Mouse (Mus musculus) intestine, postnatal 0 days (tissue): Measurements from ENCODE around the gene Atad5. TPM values are rescaled to one million over a fixed set of nuclear protein-coding genes. Genes with fewer than 3 reads are reported as not detected.
A peak's percentile ranks its signal among the peaks of the same experiment; 100 is the strongest.

Source experiments
- ATAC-seq: fragments of 200-750 bp; cut with Nextera tagmentation; 2 replicates; pipeline ENCODE4 v1.8.0; 2017; ENCODE audit warnings: mild to moderate bottlenecking, moderate TSS enrichment, moderate library complexity
- H3K27ac ChIP-seq: fragments of 300-500 bp; sonication (generic); 2 replicates; pipeline ENCODE4 v1.5.1; 2014; ENCODE audit warnings: mild to moderate bottlenecking, low read depth, low read length, moderate library complexity
- H3K27me3 ChIP-seq: fragments of 300-500 bp; sonication (generic); replicated peaks from 2 replicates; pipeline ENCODE4 v1.6.1; 2014; ENCODE audit warnings: low read length, mixed read lengths; ENCODE audit not compliant: control insufficient read depth, insufficient read depth
- H3K36me3 ChIP-seq: fragments of 300-500 bp; sonication (generic); 2 replicates; pipeline ENCODE4 v1.6.1; 2014; ENCODE audit warnings: mild to moderate bottlenecking, moderate library complexity; ENCODE audit not compliant: control insufficient read depth, insufficient read depth
- H3K4me1 ChIP-seq: fragments of 300-500 bp; sonication (generic); replicated peaks from 2 replicates; pipeline ENCODE4 v1.6.1; 2014; ENCODE audit warnings: antibody characterized with exemption, low read length, mixed read lengths; ENCODE audit not compliant: control insufficient read depth, insufficient read depth
- H3K4me2 ChIP-seq: fragments of 300-500 bp; sonication (generic); replicated peaks from 2 replicates; pipeline ENCODE4 v1.6.1; 2014; ENCODE audit warnings: low read depth, mild to moderate bottlenecking, moderate library complexity
- H3K4me3 ChIP-seq: fragments of 300-500 bp; sonication (generic); 2 replicates; pipeline ENCODE4 v1.5.1; 2014; ENCODE audit warnings: low read depth, low read length
- H3K9ac ChIP-seq: fragments of 300-500 bp; sonication (generic); 2 replicates; pipeline ENCODE4 v1.6.1; 2014; ENCODE audit warnings: mild to moderate bottlenecking, low read depth, low read length
- H3K9me3 ChIP-seq: fragments of 300-500 bp; sonication (generic); 2 replicates; pipeline ENCODE4 v1.6.1; 2016; ENCODE audit warnings: mixed run types; ENCODE audit not compliant: control insufficient read depth
- CTCF ChIP-seq: sonication (generic); IDR thresholded peaks from 2 replicates; pipeline ENCODE4 v1.5.1; 2016; ENCODE audit warnings: low read depth, mild to moderate bottlenecking, control low read depth, antibody characterized with exemption, moderate library complexity
- WGBS: fragments of 180-500 bp; shearing (Covaris S2); extraction: QIAGEN DNeasy Blood & Tissue Kit; methylation state at CpG from one replicate; pipeline ENCODE4 v1.1.7; 2014; 5-methylcytosine and 5-hydroxymethylcytosine counted together
- polyA plus RNA-seq: library from polyadenylated mRNA; unstranded; fragments of >200 nt; fragmentation: Nextera tagmentation; extraction: Ambion mirVana; gene quantifications from 2 replicates; pipeline ENCODE4 v1.2.1, GENCODE M21; 2015

Atad5 gene
- polyA plus RNA-seq, 1 experiment from 2014 or later = 2.2 TPM

GRCm38 (mm10) chr11:80151541-80151940 lies 62.3 kb downstream of the Atad5 start:
- 49% methylated on average over 2 of the region's 2 CpGs for WGBS
- Histone ChIP-seq H3K27ac (no peak overlapping the region), H3K4me2 (no peak overlapping the region), H3K4me3 (no peak overlapping the region), H3K36me3 (no peaks in the 10 kb centered on the region), H3K4me1 (no peaks in the 10 kb centered on the region; the same call in 1 of the 2 replicates), H3K27me3 (0 out of 2 replicates have a peak, but pooled peaks cover 2% of the 10 kb centered on the region), H3K9ac (no peak overlapping the region), H3K9me3 (no peaks in the 10 kb centered on the region)
- ATAC-seq = no peak
- no peak for TF ChIP-seq CTCF

- TF ChIP-seq CTCF = no peak
Measured at GRCm38 (mm10) chr11:80152376-80152775, 63.2 kb downstream of the Atad5 start.

GRCm38 (mm10) chr11:80153857-80154495 lies 64.8 kb downstream of the Atad5 start, which contains the start of gene Adap2:
Gene Adap2, plus strand, starts transcription at chr11:80154105.
- peak; percentile 91 for ATAC-seq
- no peaks in the 10 kb centered on the region; the same call in 1 of the 2 replicates for H3K4me1 ChIP-seq
- H3K27me3 ChIP-seq = 0 out of 2 replicates have a peak, but pooled peaks cover 2% of the 10 kb centered on the region
- no peaks in the 10 kb centered on the region for H3K9me3 ChIP-seq
- H3K4me3 ChIP-seq = peak within 1 kb of the TSS; percentile 71
- TF ChIP-seq CTCF = peak; percentile 26; the same call in 1 of the 2 replicates
- WGBS = 1% methylated on average over 46 of the region's 47 CpGs
- H3K4me2 ChIP-seq = peak within 1 kb of the TSS; percentile 91
- H3K9ac ChIP-seq = peak within 1 kb of the TSS; percentile 74
- peak within 1 kb of the TSS; percentile 64; the same call in 1 of the 2 replicates for H3K27ac ChIP-seq
- H3K36me3 ChIP-seq = no peaks in the 10 kb centered on the region

More at GRCm38 (mm10) chr11:80152376-80152775, 63.2 kb downstream of the Atad5 start:
- WGBS = 60% methylated on average over 8 of the region's 8 CpGs
- 0 out of 2 replicates have a peak, but pooled peaks cover 2% of the 10 kb centered on the region for H3K27me3 ChIP-seq
- no peak for ATAC-seq
- no peak overlapping the region for H3K4me3 ChIP-seq
- H3K9me3 ChIP-seq = no peaks in the 10 kb centered on the region
- no peaks in the 10 kb centered on the region; the same call in 1 of the 2 replicates for H3K4me1 ChIP-seq
- H3K27ac ChIP-seq = no peak overlapping the region
- no peak overlapping the region for H3K4me2 ChIP-seq
- H3K9ac ChIP-seq = no peak overlapping the region
- no peaks in the 10 kb centered on the region for H3K36me3 ChIP-seq

- Histone ChIP-seq H3K27me3 (0 out of 2 replicates have a peak, but pooled peaks cover 2% of the 10 kb centered on the region), H3K9me3 (no peaks in the 10 kb centered on the region), H3K4me2 (peak overlapping the region; percentile 91), H3K27ac (peak overlapping the region; percentile 64; the same call in 1 of the 2 replicates), H3K9ac (peak overlapping the region; percentile 74), H3K4me1 (no peaks in the 10 kb centered on the region; the same call in 1 of the 2 replicates), H3K36me3 (no peaks in the 10 kb centered on the region; the same call in 1 of the 2 replicates), H3K4me3 (peak overlapping the region; percentile 71)
- no peak; the same call in 1 of the 2 replicates for ATAC-seq
- TF ChIP-seq CTCF = no peak
- WGBS = 33% methylated on average over 25 of the region's 25 CpGs
Measured at GRCm38 (mm10) chr11:80154501-80154900, 65.3 kb downstream of the Atad5 start.

- ATAC-seq = no peak
- Histone ChIP-seq H3K4me1 (no peaks in the 10 kb centered on the region; the same call in 1 of the 2 replicates), H3K4me3 (no peak overlapping the region), H3K27me3 (0 out of 2 replicates have a peak, but pooled peaks cover 2% of the 10 kb centered on the region), H3K4me2 (peak overlapping the region; percentile 91), H3K36me3 (no peaks in the 10 kb centered on the region; the same call in 1 of the 2 replicates), H3K9me3 (no peaks in the 10 kb centered on the region), H3K27ac (no peak overlapping the region), H3K9ac (0 out of 2 replicates have a peak overlapping the region, but pooled peaks have one; percentile 11)
- no peak for TF ChIP-seq CTCF
- WGBS = 84% methylated on average over 8 of the region's 8 CpGs
Measured at GRCm38 (mm10) chr11:80155541-80155940, 66.3 kb downstream of the Atad5 start.

- no peaks in the 10 kb centered on the region; the same call in 1 of the 2 replicates for H3K36me3 ChIP-seq
- no peaks in the 10 kb centered on the region; the same call in 1 of the 2 replicates for H3K4me1 ChIP-seq
- no peak for ATAC-seq
- H3K27ac ChIP-seq = no peak overlapping the region
- no peak for TF ChIP-seq CTCF
- H3K4me3 ChIP-seq = no peak overlapping the region
- 83% methylated on average over 4 of the region's 4 CpGs for WGBS
- 0 out of 2 replicates have a peak overlapping the region, but pooled peaks have one; percentile 11 for H3K9ac ChIP-seq
- H3K4me2 ChIP-seq = peak overlapping the region; percentile 18; the same call in 1 of the 2 replicates
- H3K27me3 ChIP-seq = 0 out of 2 replicates have a peak, but pooled peaks cover 2% of the 10 kb centered on the region
- H3K9me3 ChIP-seq = no peaks in the 10 kb centered on the region
Measured at GRCm38 (mm10) chr11:80155961-80156360, 66.8 kb downstream of the Atad5 start.
